Mouse (Mus musculus): ENCODE measurements around the gene Utp6. TPM values are rescaled to one million over a fixed set of nuclear protein-coding genes. Genes with fewer than 3 reads are reported as not detected.

Utp6 gene
- polyA plus RNA-seq, 1 experiment from 2014 or later: 33.1 TPM

DNA sequence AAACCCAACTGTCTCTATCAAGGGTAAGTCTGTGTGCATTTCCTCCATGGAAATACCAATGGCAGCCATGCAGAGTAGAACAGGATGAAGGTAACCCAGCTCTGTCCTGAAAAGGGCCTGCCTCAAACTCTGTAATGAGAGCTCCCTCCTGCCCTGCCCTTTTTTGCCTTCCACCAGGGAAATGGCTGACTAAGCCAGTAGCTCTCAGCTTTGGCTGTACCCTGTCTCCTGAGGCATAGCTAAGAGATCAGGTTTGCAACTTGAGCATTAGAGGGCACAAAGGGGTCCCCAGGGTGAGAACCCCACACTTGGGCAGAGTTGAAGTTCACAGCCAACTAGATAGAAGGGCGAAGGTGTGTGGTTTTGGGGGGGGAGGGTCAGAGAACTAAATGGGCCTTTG lies 75.2 kb downstream of the Utp6 start:
- no peak for DNase-seq (ENCODE audit: low spot score)
- 68% methylated on average over 1 of the region's 1 CpGs for WGBS
- H3K9ac ChIP-seq (ENCODE audit: low read depth, low read length): no peak overlapping the region

DNA sequence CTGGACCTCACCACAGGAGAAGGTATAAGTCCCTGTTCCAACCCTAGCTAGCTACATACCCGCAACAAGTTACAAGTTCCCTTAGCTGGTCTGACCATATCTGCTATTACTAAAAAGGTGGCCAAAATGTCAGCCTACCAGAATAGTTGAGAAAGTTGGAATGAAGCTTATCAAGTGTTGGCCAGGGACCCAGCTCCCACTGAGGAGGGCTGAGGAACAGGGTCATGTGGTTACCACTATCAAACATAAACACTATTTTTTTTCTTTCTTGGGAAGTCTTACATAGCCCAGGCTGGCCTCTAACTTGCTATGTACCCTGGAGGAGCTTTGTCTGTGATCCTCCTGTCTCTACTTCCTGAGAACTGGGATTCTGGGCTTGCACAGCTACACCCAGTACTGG lies 75.8 kb downstream of the Utp6 start:
- no peak for DNase-seq (ENCODE audit: low spot score)
- TF ChIP-seq CTCF (IDR thresholded peaks at IDR 0.05; ENCODE audit: low read depth): no peak
- H3K27ac ChIP-seq: no peak overlapping the region

More for the DNA sequence above, 75.2 kb downstream of the Utp6 start:
- Histone ChIP-seq H3K36me3 (ENCODE audit: insufficient read depth, low read length) (no peaks in the 10 kb centered on the region), H3K4me1 (replicated peaks; ENCODE audit: insufficient read depth, low read length) (no peaks in the 10 kb centered on the region), H3K4me3 (replicated peaks; ENCODE audit: low read depth, low read length) (no peak overlapping the region), H3K9me3 (replicated peaks; ENCODE audit: low read length) (no peaks in the 10 kb centered on the region), H3K27me3 (ENCODE audit: insufficient read depth, low read length) (no peaks in the 10 kb centered on the region), H3K4me2 (ENCODE audit: low read length) (no peak overlapping the region), H3K27ac (no peak overlapping the region)
- no peak for TF ChIP-seq CTCF (IDR thresholded peaks at IDR 0.05; ENCODE audit: low read depth)
- ATAC-seq (replicated peaks; ENCODE audit: low FRiP score, low read depth): no peak

DNA sequence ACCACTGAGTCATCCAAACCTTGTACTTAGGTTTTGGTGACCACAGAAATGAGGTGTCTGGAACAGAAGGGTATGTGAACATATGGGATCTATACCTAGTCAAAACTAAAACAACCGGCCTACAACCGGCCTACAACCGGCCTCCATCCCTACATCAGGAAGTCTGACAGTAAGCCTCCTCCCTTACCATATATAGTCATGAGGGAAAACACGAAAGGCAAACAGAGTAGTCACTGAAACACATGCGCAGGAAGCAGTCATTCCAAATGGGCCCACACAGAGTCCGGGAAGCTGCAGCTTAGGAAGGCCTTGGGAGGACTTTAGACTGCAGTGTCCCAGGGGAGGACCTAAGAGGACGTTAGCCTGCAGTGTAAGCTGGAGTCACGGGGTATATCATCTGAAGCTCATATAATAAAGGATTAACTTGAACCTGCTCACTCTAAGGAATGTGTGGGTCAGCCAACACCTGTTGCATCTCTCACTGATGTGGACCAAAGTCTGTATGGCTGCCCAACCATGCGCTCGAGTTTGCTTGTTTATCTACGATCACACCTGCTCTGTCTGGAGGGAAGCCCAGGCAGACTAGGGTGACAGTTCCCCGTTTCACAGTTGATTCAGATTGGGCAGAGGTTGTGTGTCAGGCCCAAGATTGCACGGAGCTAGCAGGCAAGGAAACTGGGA lies 76.3 kb downstream of the Utp6 start:
- DNase-seq (ENCODE audit: low spot score) (peak; percentile 53), ATAC-seq (replicated peaks; ENCODE audit: low FRiP score, low read depth) (peak; percentile 93)
- H3K4me2 ChIP-seq (ENCODE audit: low read length): no peak overlapping the region
- TF ChIP-seq CTCF (IDR thresholded peaks at IDR 0.05; ENCODE audit: low read depth): no peak
- H3K9ac ChIP-seq (ENCODE audit: low read depth, low read length): no peak overlapping the region
- no peak overlapping the region for H3K27ac ChIP-seq
- 63% methylated on average over 13 of the region's 13 CpGs for WGBS
- no peaks in the 10 kb centered on the region for H3K36me3 ChIP-seq (ENCODE audit: insufficient read depth, low read length)
- H3K27me3 ChIP-seq (ENCODE audit: insufficient read depth, low read length): no peaks in the 10 kb centered on the region
- H3K4me3 ChIP-seq (replicated peaks; ENCODE audit: low read depth, low read length): no peak overlapping the region
- H3K4me1 ChIP-seq (replicated peaks; ENCODE audit: insufficient read depth, low read length): no peaks in the 10 kb centered on the region
- H3K9me3 ChIP-seq (replicated peaks; ENCODE audit: low read length): no peaks in the 10 kb centered on the region

More for the DNA sequence above, 75.8 kb downstream of the Utp6 start:
- no peak overlapping the region for H3K9ac ChIP-seq (ENCODE audit: low read depth, low read length)
- WGBS: 94% methylated on average over 1 of the region's 1 CpGs
- no peak overlapping the region for H3K4me2 ChIP-seq (ENCODE audit: low read length)
- H3K27me3 ChIP-seq (ENCODE audit: insufficient read depth, low read length): no peaks in the 10 kb centered on the region
- no peaks in the 10 kb centered on the region for H3K36me3 ChIP-seq (ENCODE audit: insufficient read depth, low read length)
- no peak for ATAC-seq (replicated peaks; ENCODE audit: low FRiP score, low read depth)
- H3K4me3 ChIP-seq (replicated peaks; ENCODE audit: low read depth, low read length): no peak overlapping the region
- no peaks in the 10 kb centered on the region for H3K9me3 ChIP-seq (replicated peaks; ENCODE audit: low read length)
- no peaks in the 10 kb centered on the region for H3K4me1 ChIP-seq (replicated peaks; ENCODE audit: insufficient read depth, low read length)

DNA sequence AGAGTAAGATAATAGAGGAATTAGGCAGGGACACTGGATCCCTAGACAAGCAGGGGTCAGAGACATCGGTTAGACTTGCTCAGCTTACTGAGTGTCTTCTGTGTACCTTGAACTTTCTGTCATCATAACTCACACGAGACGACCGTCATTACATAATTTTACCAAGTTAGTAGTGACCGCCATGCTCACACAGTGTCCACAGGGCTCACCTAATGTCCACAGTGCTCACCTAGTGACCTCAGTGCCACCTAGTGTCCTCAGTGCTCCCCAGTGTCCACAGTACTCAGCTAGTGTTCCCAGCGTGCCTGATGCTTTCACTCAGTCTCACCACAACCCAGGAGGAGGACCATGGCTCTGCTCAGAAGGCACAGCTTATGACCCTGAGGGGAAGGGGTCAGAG lies 77.4 kb downstream of the Utp6 start:
- TF ChIP-seq CTCF (IDR thresholded peaks at IDR 0.05; ENCODE audit: low read depth): no peak
- no peak overlapping the region for H3K9ac ChIP-seq (ENCODE audit: low read depth, low read length)
- H3K27me3 ChIP-seq (ENCODE audit: insufficient read depth, low read length): no peaks in the 10 kb centered on the region
- no peaks in the 10 kb centered on the region for H3K4me1 ChIP-seq (replicated peaks; ENCODE audit: insufficient read depth, low read length)
- H3K27ac ChIP-seq: no peak overlapping the region
- H3K9me3 ChIP-seq (replicated peaks; ENCODE audit: low read length): no peaks in the 10 kb centered on the region
- no peak for ATAC-seq (replicated peaks; ENCODE audit: low FRiP score, low read depth)
- no peak overlapping the region for H3K4me3 ChIP-seq (replicated peaks; ENCODE audit: low read depth, low read length)
- 74% methylated on average over 6 of the region's 6 CpGs for WGBS
- H3K36me3 ChIP-seq (ENCODE audit: insufficient read depth, low read length): no peaks in the 10 kb centered on the region
- no peak for DNase-seq (ENCODE audit: low spot score)
- no peak overlapping the region for H3K4me2 ChIP-seq (ENCODE audit: low read length)

Other genes with a start within 250 kb of the Utp6 start
- 14.5 and 15.2 TPM in 2 replicates for gene Suz12, start 30.7 kb upstream of the Utp6 start, polyA plus RNA-seq (2015; fragmentation: Nextera tagmentation; extraction: Ambion mirVana)
- 26.5 and 26.9 TPM in 2 replicates for gene Crlf3, start 118.6 kb upstream of the Utp6 start, polyA plus RNA-seq (2015; fragmentation: Nextera tagmentation; extraction: Ambion mirVana)
- gene Atad5, start 127.0 kb upstream of the Utp6 start, polyA plus RNA-seq (2015; fragmentation: Nextera tagmentation; extraction: Ambion mirVana): 4.9 and 6.0 TPM in 2 replicates
- 35.9 and 36.5 TPM in 2 replicates for gene Tefm, start 179.8 kb upstream of the Utp6 start, polyA plus RNA-seq (2015; fragmentation: Nextera tagmentation; extraction: Ambion mirVana)
- 3.6 and 4.3 TPM in 2 replicates for gene Adap2, start 191.7 kb upstream of the Utp6 start, polyA plus RNA-seq (2015; fragmentation: Nextera tagmentation; extraction: Ambion mirVana)
- gene Rnf135, start 221.5 kb upstream of the Utp6 start, polyA plus RNA-seq (2015; fragmentation: Nextera tagmentation; extraction: Ambion mirVana): 11.8 and 12.9 TPM in 2 replicates
- gene Rhot1, start 246.6 kb upstream of the Utp6 start, polyA plus RNA-seq (2015; fragmentation: Nextera tagmentation; extraction: Ambion mirVana): 46.4 and 48.1 TPM in 2 replicates